Mouse (Mus musculus) erythroblast, embryonic 14.5 days (primary cell): ENCODE measurements around the gene Ano8.

Experiments
- GATA1 ChIP-seq: IDR thresholded peaks from 2 replicates; pipeline ENCODE4 v1.6.1; 2012; ENCODE audit warnings: low read length, inconsistent platforms, mixed read lengths
- TAL1 ChIP-seq: IDR thresholded peaks from 3 replicates; pipeline ENCODE4 v1.6.1; 2012; ENCODE audit warnings: low read length, inconsistent platforms, mixed read lengths

- TF ChIP-seq GATA1 (no peak), TAL1 (no peak)
Measured at GRCm38 (mm10) chr8:71451777-71452176, 34.0 kb downstream of the Ano8 start.
